Mouse (Mus musculus) heart, embryonic 13.5 days (tissue): ENCODE measurements around the gene Tbx3. TPM values are rescaled to one million over a fixed set of nuclear protein-coding genes. Genes with fewer than 3 reads are reported as not detected.
A peak's percentile ranks its signal among the peaks of the same experiment; 100 is the strongest.

ENCODE experiments used
- ATAC-seq: fragments of 200-750 bp; cut with Nextera tagmentation; 2 replicates; pipeline ENCODE4 v1.8.0; 2017; ENCODE audit warnings: moderate TSS enrichment; ENCODE audit not compliant: insufficient number of reproducible peaks, low FRiP score, low TSS enrichment; ENCODE audit errors: extremely low read depth
- H3K27ac ChIP-seq: fragments of 300-500 bp; sonication (generic); replicated peaks from 2 replicates; pipeline ENCODE4 v1.5.1; 2015; ENCODE audit warnings: moderate library complexity, mild to moderate bottlenecking, inconsistent platforms
- H3K27me3 ChIP-seq: fragments of 300-500 bp; sonication (generic); replicated peaks from 2 replicates; pipeline ENCODE4 v1.6.1; 2015; ENCODE audit warnings: mild to moderate bottlenecking, inconsistent platforms
- H3K36me3 ChIP-seq: fragments of 300-500 bp; sonication (generic); 2 replicates; pipeline ENCODE4 v1.6.1; 2015; ENCODE audit warnings: mild to moderate bottlenecking, inconsistent platforms
- H3K4me1 ChIP-seq: fragments of 300-500 bp; sonication (generic); 2 replicates; pipeline ENCODE4 v1.6.1; 2015; ENCODE audit warnings: inconsistent platforms
- H3K4me2 ChIP-seq: fragments of 300-500 bp; sonication (generic); 2 replicates; pipeline ENCODE4 v1.6.1; 2015; ENCODE audit warnings: inconsistent platforms, mild to moderate bottlenecking, moderate library complexity
- H3K4me3 ChIP-seq: fragments of 300-500 bp; sonication (generic); 2 replicates; pipeline ENCODE4 v1.5.1; 2015; ENCODE audit warnings: moderate library complexity, mild to moderate bottlenecking, inconsistent platforms
- H3K9ac ChIP-seq: fragments of 300-500 bp; sonication (generic); 2 replicates; pipeline ENCODE4 v1.6.1; 2015; ENCODE audit warnings: inconsistent platforms, mild to moderate bottlenecking, moderate library complexity
- H3K9me3 ChIP-seq: fragments of 300-500 bp; sonication (generic); 2 replicates; pipeline ENCODE4 v1.6.1; 2016; ENCODE audit warnings: inconsistent platforms
- WGBS: fragments of 180-500 bp; shearing (Covaris S2); methylation state at CpG from one replicate; pipeline ENCODE4 v1.1.7; 2015; ENCODE audit warnings: mixed read lengths; 5-methylcytosine and 5-hydroxymethylcytosine counted together
- polyA plus RNA-seq: library from polyadenylated mRNA; unstranded; fragments of >200 nt; fragmentation: Nextera tagmentation; extraction: Ambion mirVana; gene quantifications from 2 replicates; pipeline ENCODE4 v1.2.1, GENCODE M21; 2015

Tbx3 gene
- polyA plus RNA-seq, 1 experiment from 2014 or later = 12.8 TPM

DNA sequence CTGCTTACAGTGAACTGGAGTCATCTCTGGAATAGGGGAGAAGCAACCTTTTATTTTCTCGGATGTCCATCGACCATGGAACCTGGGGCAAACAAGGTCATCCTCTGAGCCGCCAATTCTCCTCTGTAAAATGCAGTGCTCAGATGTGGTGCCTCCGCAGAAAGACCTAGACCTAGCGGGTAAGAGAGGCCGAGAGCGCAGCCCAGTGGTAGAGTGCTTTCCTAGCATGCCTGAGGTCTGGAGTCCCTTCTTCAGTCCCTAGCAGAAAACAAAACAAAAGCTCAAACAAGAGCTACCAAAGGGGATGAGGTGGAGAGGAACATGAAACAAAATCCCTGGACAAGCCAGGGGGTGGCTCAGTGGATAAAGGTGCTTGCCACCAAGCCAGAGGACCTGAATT, 40.3 kb downstream of the Tbx3 start:
- peaks cover 60% of the 10 kb centered on the region for H3K27me3 ChIP-seq

DNA sequence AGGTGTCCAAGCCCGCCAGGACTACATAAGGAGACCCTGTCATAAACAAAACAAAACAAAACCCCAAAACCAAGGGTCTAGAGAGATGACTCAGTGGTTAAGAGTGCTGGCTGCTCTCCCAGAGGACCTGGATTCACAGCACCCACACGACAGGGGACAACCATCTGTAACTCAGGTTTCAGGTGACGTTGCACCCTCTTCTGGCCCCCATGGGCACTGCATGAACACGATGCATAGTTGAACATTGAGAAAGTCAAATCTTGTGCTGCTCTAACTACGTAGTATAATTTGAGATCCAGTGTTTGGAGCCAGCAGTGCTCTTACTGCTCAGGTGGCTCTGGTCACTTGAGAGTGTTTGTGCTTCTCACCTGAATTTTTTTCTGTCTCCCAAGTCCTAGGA, 41.2 kb downstream of the Tbx3 start:
- H3K27me3 ChIP-seq = peaks cover 52% of the 10 kb centered on the region
- no peak overlapping the region for H3K4me3 ChIP-seq

More for the DNA sequence above, 40.3 kb downstream of the Tbx3 start:
- H3K9ac ChIP-seq = no peak overlapping the region
- H3K9me3 ChIP-seq = no peaks in the 10 kb centered on the region
- no peaks in the 10 kb centered on the region for H3K36me3 ChIP-seq
- 30% methylated on average over 7 of the region's 7 CpGs for WGBS
- ATAC-seq = no peak
- no peak overlapping the region for H3K4me3 ChIP-seq
- no peak overlapping the region for H3K4me2 ChIP-seq
- H3K4me1 ChIP-seq = peaks cover 5% of the 10 kb centered on the region; the same call in 1 of the 2 replicates
- H3K27ac ChIP-seq = no peak overlapping the region

DNA sequence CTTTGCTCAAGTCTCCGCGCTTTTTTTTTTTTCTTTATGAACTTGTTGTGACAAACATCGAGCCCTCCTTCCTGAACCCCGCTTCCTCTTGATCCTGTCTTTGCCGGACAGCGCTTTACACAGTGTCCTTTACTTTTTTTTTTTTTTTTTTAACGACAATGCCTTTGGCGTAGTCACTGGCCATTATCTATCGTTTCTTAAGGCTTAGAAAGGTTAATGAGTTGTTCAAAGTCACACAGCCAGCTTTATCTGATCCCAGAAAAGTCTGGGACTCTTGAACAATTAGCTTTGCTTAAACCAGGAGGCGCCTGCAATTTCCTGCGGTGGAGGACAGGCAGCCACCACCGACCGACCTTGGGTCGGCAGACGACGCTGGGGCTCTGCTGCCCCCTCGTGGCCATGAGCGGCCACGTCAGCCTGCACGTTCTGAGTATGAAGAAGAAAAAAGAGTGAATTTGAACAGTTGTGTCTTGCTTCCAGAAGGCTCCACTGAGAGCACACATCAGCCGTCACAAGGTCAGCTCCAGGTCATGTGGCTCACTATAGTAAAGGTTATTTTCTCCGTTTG, 42.3 kb downstream of the Tbx3 start:
- no peak overlapping the region for H3K27ac ChIP-seq
- no peaks in the 10 kb centered on the region for H3K36me3 ChIP-seq
- H3K9me3 ChIP-seq = no peaks in the 10 kb centered on the region
- H3K4me3 ChIP-seq = peak overlapping the region; percentile 37
- no peaks in the 10 kb centered on the region; the same call in 1 of the 2 replicates for H3K4me1 ChIP-seq
- peak overlapping the region; percentile 61 for H3K4me2 ChIP-seq
- ATAC-seq = no peak
- H3K27me3 ChIP-seq = peaks cover 40% of the 10 kb centered on the region
- H3K9ac ChIP-seq = peak overlapping the region; percentile 57
- 4% methylated on average over 22 of the region's 22 CpGs for WGBS

More for the DNA sequence above, 41.2 kb downstream of the Tbx3 start:
- H3K9ac ChIP-seq = no peak overlapping the region
- H3K4me1 ChIP-seq = peaks cover under 1% of the 10 kb centered on the region; the same call in 1 of the 2 replicates
- no peaks in the 10 kb centered on the region for H3K36me3 ChIP-seq
- no peak overlapping the region for H3K27ac ChIP-seq
- 80% methylated on average over 5 of the region's 5 CpGs for WGBS
- no peak for ATAC-seq
- no peaks in the 10 kb centered on the region for H3K9me3 ChIP-seq
- no peak overlapping the region for H3K4me2 ChIP-seq

DNA sequence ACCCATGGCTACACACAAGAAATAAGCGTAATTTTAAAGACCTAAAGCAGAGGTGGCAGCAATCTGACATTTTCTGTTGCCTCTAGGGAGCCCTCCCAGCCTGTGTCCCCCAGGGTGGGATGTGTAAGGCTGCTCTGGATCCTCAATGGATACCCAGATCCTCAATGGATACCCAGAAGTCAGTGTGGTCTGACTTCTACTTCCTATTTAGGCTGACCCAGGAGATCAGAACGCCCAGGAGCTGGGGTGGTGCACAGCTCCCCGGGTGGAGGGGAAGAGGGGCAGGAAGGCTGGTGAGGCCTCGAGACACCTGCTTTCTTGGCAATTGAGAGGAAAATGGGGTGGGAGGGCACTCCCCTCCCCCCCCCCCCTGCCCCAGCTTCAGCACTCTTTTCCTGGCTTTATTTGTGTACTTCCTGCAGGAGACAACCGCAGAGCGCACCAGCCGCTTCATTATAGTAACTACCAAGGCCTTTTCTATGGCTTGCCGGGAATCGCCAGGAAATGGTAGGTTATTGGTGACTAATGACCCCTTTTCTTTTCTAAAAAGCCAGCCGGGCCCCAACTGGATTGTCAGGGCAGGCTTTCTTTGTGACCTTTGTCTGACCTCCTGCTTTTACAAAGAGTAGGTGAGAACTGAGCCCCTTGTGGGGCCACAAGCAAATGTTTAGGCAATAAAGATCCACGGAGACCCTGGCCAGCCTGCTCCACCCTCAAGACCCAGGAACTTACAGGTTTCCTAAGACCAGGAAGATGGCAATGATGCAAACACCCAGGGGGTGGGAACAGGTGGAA, 50.2 kb downstream of the Tbx3 start:
- H3K4me2 ChIP-seq = no peak overlapping the region
- 52% methylated on average over 11 of the region's 11 CpGs for WGBS
- no peak overlapping the region for H3K27ac ChIP-seq
- no peak overlapping the region for H3K9ac ChIP-seq
- H3K9me3 ChIP-seq = no peaks in the 10 kb centered on the region
- no peak overlapping the region for H3K4me3 ChIP-seq
- no peak for ATAC-seq
- H3K4me1 ChIP-seq = peaks cover 3% of the 10 kb centered on the region; the same call in 1 of the 2 replicates
- 0 out of 2 replicates have a peak, but pooled peaks cover 3% of the 10 kb centered on the region for H3K27me3 ChIP-seq
- H3K36me3 ChIP-seq = no peaks in the 10 kb centered on the region

DNA sequence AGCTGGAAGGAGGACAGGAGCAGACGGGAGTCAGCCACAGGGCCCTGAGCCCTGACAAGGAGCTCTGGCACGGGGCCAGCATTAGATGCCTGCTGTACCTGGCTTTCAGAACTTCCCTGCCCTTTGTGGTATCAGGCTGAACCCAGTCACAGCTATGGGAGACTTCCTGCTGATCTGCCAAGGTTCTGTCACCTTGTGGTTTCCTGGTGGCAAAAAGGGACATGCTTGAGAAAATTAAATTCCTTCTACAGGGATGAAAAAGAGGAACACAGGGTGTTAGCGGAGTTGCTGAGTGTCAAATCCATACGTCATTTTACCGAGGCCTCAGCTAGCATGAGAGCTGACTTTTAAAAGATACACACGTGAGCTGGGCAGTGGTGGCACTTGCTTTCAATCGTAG, 62.5 kb downstream of the Tbx3 start:
- H3K4me3 ChIP-seq = no peak overlapping the region
- WGBS = 34% methylated on average over 7 of the region's 7 CpGs
- peaks cover 12% of the 10 kb centered on the region for H3K4me1 ChIP-seq
- peaks cover 3% of the 10 kb centered on the region for H3K27me3 ChIP-seq
- no peak for ATAC-seq
- H3K27ac ChIP-seq = no peak overlapping the region
- H3K36me3 ChIP-seq = no peaks in the 10 kb centered on the region
- no peak overlapping the region for H3K4me2 ChIP-seq
- no peaks in the 10 kb centered on the region for H3K9me3 ChIP-seq
- H3K9ac ChIP-seq = no peak overlapping the region

Other genes with a start within 250 kb of the Tbx3 start
- 31.3 and 38.4 TPM in 2 replicates for gene Tbx5, start 162.0 kb downstream of the Tbx3 start, polyA plus RNA-seq